Mouse (Mus musculus): ENCODE measurements around the gene Eif4e. TPM values are rescaled to one million over a fixed set of nuclear protein-coding genes. Genes with fewer than 3 reads are reported as not detected.

The Eif4e gene
- total and polyA plus RNA-seq, 2 experiments from 2014 or later, result 121 to 322 TPM

DNA sequence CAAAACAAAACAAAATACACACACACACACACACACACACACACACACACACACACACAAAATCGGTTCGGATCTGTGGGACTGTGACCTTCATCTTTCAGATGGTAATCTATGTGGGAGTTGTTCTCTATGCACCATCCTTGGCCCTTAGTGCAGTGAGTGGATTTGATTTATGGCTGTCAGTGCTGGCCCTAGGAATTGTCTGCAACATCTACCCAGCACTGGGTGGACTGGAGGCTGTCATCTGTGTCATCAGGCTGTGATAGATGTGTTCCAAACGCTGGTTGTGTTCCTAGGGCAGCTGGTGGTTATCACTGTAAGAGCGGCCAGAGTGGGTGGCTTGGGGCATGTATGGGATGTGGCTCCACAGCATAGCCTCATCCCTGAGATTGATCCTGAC is 75.1 kb downstream of the Eif4e start:
- no peak overlapping the region for H3K9ac ChIP-seq
- ATAC-seq (no peak), DNase-seq (no peak)
- H3K9me3 ChIP-seq (ENCODE audit: low read length), result no peaks in the 10 kb centered on the region
- H3K4me1 ChIP-seq (ENCODE audit: insufficient read depth), result no peaks in the 10 kb centered on the region
- H3K27ac ChIP-seq (ENCODE audit: low read depth, low read length), result no peak overlapping the region
- 91% methylated on average over 4 of the region's 4 CpGs for WGBS
- no peak overlapping the region for H3K4me3 ChIP-seq (ENCODE audit: low read depth, low read length)
- no peak for TF ChIP-seq CTCF (IDR thresholded peaks at IDR 0.05; ENCODE audit: low read depth)
- H3K36me3 ChIP-seq (ENCODE audit: insufficient read depth), result no peaks in the 10 kb centered on the region
- H3K4me2 ChIP-seq (ENCODE audit: low read depth), result no peak overlapping the region
- no peaks in the 10 kb centered on the region for H3K27me3 ChIP-seq (ENCODE audit: insufficient read depth, low read length)

DNA sequence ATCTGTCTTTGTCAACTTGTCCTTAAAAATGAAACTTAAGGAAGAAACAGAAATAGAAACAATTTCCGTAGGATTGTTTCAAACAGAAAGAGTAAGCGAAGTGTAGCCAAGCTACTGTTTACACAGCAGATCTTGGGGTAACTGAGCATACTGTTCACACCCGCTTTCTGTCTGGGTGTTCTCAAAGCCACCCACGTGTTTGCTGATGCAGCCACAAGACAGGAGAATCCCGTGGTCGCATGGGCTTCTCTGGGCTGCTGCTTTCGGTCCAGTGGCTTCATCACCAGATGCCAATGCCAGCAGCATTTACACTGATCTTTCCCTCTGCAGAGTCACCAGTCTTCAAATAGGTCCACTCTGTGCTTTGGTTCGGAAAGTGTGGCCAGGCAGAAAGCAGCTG is 79.2 kb downstream of the Eif4e start:
- Histone ChIP-seq H3K27ac (ENCODE audit: low read depth, low read length) (no peak overlapping the region), H3K36me3 (ENCODE audit: insufficient read depth) (no peaks in the 10 kb centered on the region), H3K9ac (no peak overlapping the region), H3K9me3 (ENCODE audit: low read length) (no peaks in the 10 kb centered on the region), H3K4me1 (ENCODE audit: insufficient read depth) (no peaks in the 10 kb centered on the region), H3K4me3 (ENCODE audit: low read depth, low read length) (no peak overlapping the region), H3K4me2 (ENCODE audit: low read depth) (no peak overlapping the region), H3K27me3 (ENCODE audit: insufficient read depth, low read length) (no peaks in the 10 kb centered on the region)
- 71% methylated on average over 8 of the region's 8 CpGs for WGBS
- DNase-seq (no peak), ATAC-seq (no peak)
- no peak for TF ChIP-seq CTCF (IDR thresholded peaks at IDR 0.05; ENCODE audit: low read depth)

DNA sequence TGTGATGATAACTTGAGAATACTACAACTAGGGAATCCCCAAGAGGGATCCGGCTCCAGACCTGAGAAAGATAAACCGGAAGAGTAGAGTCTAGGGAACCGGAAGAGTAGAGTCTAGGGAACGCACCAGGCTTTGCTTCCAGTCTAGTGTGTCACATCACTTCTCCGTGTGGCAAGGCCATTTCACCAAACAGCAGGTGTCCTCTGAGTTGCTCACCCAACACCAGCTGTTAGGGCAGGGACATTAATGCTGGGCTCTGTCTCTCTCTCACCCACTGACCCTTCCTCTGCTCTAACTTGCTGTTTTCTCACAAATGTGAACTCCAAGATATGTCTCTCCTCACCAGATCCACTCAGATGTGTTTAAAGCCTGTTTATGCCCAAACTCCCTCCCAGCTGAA is 82.7 kb downstream of the Eif4e start:
- H3K9ac ChIP-seq, result no peak overlapping the region
- H3K4me2 ChIP-seq (ENCODE audit: low read depth), result no peak overlapping the region
- ATAC-seq, result no peak
- H3K4me3 ChIP-seq (ENCODE audit: low read depth, low read length), result no peak overlapping the region
- H3K4me1 ChIP-seq (ENCODE audit: insufficient read depth), result no peaks in the 10 kb centered on the region
- no peak for TF ChIP-seq CTCF (IDR thresholded peaks at IDR 0.05; ENCODE audit: low read depth)
- H3K27me3 ChIP-seq (ENCODE audit: insufficient read depth, low read length), result no peaks in the 10 kb centered on the region
- WGBS, result 85% methylated on average over 5 of the region's 5 CpGs
- no peaks in the 10 kb centered on the region for H3K9me3 ChIP-seq (ENCODE audit: low read length)
- H3K36me3 ChIP-seq (ENCODE audit: insufficient read depth), result no peaks in the 10 kb centered on the region
- H3K27ac ChIP-seq (ENCODE audit: low read depth, low read length), result no peak overlapping the region
- no peak for DNase-seq

MicroRNA genes within 50 kb of the gene (microRNA counts, 519-probe panel; counts per million panel counts)
- not detected for microRNA mmu-miR-1956

Small RNA genes lying within 50 kb of the gene (microRNA-seq; reads per million reads assigned to microRNA genes)
- 0 to 0.12 reads per million in 2 experiments for gene Mir1956

Other genes starting within 250 kb of the Eif4e start
- not detected in 2 replicates for gene Adh6a, start 212.9 kb upstream of the Eif4e start, total RNA-seq (2014; rRNA removed)
- gene Adh6a, start 212.9 kb upstream of the Eif4e start, polyA plus RNA-seq (2015; fragmentation: Nextera tagmentation; extraction: Ambion mirVana), result not detected in 2 replicates
- 0.19 and 1.0 TPM in 2 replicates for gene Adh6b, start 184.4 kb upstream of the Eif4e start, total RNA-seq (2014; rRNA removed)
- 0.14 TPM in 1 of 2 replicates, not detected in the other for gene Adh6b, start 184.4 kb upstream of the Eif4e start, polyA plus RNA-seq (2015; fragmentation: Nextera tagmentation; extraction: Ambion mirVana)
- gene Adh4, start 110.7 kb upstream of the Eif4e start, total RNA-seq (2014; rRNA removed), result not detected in 2 replicates
- not detected in 2 replicates for gene Adh4, start 110.7 kb upstream of the Eif4e start, polyA plus RNA-seq (2015; fragmentation: Nextera tagmentation; extraction: Ambion mirVana)
- gene Adh5, start 83.1 kb upstream of the Eif4e start, total RNA-seq (2014; rRNA removed), result 150 and 168 TPM in 2 replicates
- gene Adh5, start 83.1 kb upstream of the Eif4e start, polyA plus RNA-seq (2015; fragmentation: Nextera tagmentation; extraction: Ambion mirVana), result 230 and 273 TPM in 2 replicates
- 61.8 and 66.9 TPM in 2 replicates for gene Metap1, start 36.7 kb upstream of the Eif4e start, total RNA-seq (2014; rRNA removed)
- gene Metap1, start 36.7 kb upstream of the Eif4e start, polyA plus RNA-seq (2015; fragmentation: Nextera tagmentation; extraction: Ambion mirVana), result 43.0 and 50.2 TPM in 2 replicates
- 149 and 172 TPM in 2 replicates for gene Tspan5, start 216.0 kb downstream of the Eif4e start, total RNA-seq (2014; rRNA removed)
- 96.8 and 123 TPM in 2 replicates for gene Tspan5, start 216.0 kb downstream of the Eif4e start, polyA plus RNA-seq (2015; fragmentation: Nextera tagmentation; extraction: Ambion mirVana)

All from forebrain, postnatal 0 days (tissue).